Mouse (Mus musculus) CH12.LX (cell line): Measurements from ENCODE around the gene Sgip1.

Source experiments
- CTCF ChIP-seq, 2 experiments: IDR thresholded peaks in 1 of 2; conservative IDR thresholded peaks in 1 of 2; 2 replicates each; pipeline ENCODE4 v1.5.1; 2011 to 2012; ENCODE audit warnings: low read depth in 2 of 2, low read length in 2 of 2, improper control_type of control experiment in 1 of 2, inconsistent platforms in 1 of 2, mild to moderate bottlenecking in 1 of 2, moderate library complexity in 1 of 2
- POLR2A ChIP-seq: IDR thresholded peaks from 2 replicates; pipeline ENCODE4 v1.6.1; 2011; ENCODE audit warnings: low read depth, mild to moderate bottlenecking, improper control_type of control experiment, low read length
- ZNF384 ChIP-seq: IDR thresholded peaks from 2 replicates; pipeline ENCODE4 v1.6.1; 2012; ENCODE audit warnings: low read depth, low read length, improper control_type of control experiment, inconsistent platforms

DNA sequence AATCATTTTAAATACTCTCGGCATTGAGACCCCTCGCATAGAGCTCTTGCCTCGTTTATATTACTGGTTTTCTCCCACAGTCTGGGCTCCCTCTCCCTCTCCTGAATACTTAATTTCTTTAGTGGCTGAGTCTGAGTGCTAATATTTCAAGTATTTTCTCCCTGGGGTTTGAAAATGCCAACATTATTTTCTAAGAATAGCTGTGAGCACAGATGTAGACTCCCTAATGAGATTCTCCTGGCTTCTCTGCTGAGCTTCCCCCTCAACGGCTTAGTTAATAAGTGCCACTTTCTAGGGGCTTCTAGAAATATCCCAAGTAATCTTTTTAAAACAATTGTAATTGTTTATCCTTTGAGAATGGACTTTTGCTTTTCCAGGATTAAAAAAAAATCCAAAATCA is 130.2 kb downstream of the Sgip1 start:
- TF ChIP-seq ZNF384 = no peak
- no peak for TF ChIP-seq CTCF (conservative IDR thresholded peaks at IDR 0.05 in 1 of 2, IDR thresholded peaks at IDR 0.05 in 1 of 2; ENCODE audit: low read depth in 2 of 2, low read length in 2 of 2)
- no peak for TF ChIP-seq POLR2A
